Mouse (Mus musculus) heart, adult 2 months (tissue): ENCODE measurements around the gene Dclre1c.

Experiments
- CTCF ChIP-seq: fragments of 200-600 bp; IDR thresholded peaks from 2 replicates; pipeline ENCODE4 v1.8.1; 2022; ENCODE audit warnings: antibody characterized with exemption, mild to moderate bottlenecking, moderate library complexity
- POLR2A ChIP-seq: fragments of 200-500 bp; IDR thresholded peaks from 2 replicates; pipeline ENCODE4 v1.6.1; 2011; ENCODE audit warnings: mild to moderate bottlenecking, low read depth, low read length, control low read depth; ENCODE audit not compliant: insufficient read depth

DNA sequence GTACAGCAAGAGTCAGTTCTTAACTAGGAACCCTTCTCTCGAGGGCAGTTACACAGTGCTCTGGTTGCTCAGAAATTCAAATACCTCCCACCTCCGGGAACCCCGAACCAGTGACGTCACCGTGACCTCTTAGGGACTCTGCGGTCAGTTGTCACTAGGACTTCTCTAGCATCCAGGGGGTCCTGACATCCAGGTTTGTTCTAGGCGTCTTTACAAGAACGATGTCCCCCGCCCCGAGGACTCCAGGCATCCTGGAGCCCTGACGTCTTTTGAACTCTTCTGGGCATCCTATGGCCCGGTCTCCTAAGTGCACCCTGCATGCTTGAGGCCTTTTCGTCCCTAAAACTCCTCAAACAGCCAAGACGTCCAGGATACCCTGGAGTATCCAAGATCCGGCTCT, 88.1 kb downstream of the Dclre1c start:
- TF ChIP-seq CTCF (no peak), POLR2A (no peak)
